Mouse (Mus musculus) E14TG2a.4 (cell line): ENCODE results near the gene Sdhd.

Experiments used
- H3K27me3 ChIP-seq: 2 replicates; pipeline ENCODE4 v1.6.1; 2014; ENCODE audit warnings: low read length, control low read depth; ENCODE audit not compliant: insufficient read depth
- H3K36me3 ChIP-seq: 2 replicates; pipeline ENCODE4 v1.6.1; 2014; ENCODE audit warnings: low read length, control low read depth; ENCODE audit not compliant: insufficient read depth
- H3K4me1 ChIP-seq: replicated peaks from 2 replicates; pipeline ENCODE4 v1.6.1; 2014; ENCODE audit warnings: low read depth, low read length, control low read depth
- H3K4me3 ChIP-seq: replicated peaks from 2 replicates; pipeline ENCODE4 v1.5.1; 2014; ENCODE audit warnings: mild to moderate bottlenecking, low read length
- H3K9me3 ChIP-seq: 2 replicates; pipeline ENCODE4 v1.6.1; 2014; ENCODE audit warnings: low read length, control low read depth
- CTCF ChIP-seq: conservative IDR thresholded peaks from 2 replicates; pipeline ENCODE4 v1.5.1; 2014; ENCODE audit warnings: low read length
- NANOG ChIP-seq: IDR thresholded peaks from 2 replicates; pipeline ENCODE4 v1.6.1; 2014; ENCODE audit warnings: borderline replicate concordance, low read length, mixed read lengths
- POU5F1 ChIP-seq: IDR thresholded peaks from 2 replicates; pipeline ENCODE4 v1.6.1; 2014; ENCODE audit warnings: low read length, borderline replicate concordance

Gene Sdhd

DNA sequence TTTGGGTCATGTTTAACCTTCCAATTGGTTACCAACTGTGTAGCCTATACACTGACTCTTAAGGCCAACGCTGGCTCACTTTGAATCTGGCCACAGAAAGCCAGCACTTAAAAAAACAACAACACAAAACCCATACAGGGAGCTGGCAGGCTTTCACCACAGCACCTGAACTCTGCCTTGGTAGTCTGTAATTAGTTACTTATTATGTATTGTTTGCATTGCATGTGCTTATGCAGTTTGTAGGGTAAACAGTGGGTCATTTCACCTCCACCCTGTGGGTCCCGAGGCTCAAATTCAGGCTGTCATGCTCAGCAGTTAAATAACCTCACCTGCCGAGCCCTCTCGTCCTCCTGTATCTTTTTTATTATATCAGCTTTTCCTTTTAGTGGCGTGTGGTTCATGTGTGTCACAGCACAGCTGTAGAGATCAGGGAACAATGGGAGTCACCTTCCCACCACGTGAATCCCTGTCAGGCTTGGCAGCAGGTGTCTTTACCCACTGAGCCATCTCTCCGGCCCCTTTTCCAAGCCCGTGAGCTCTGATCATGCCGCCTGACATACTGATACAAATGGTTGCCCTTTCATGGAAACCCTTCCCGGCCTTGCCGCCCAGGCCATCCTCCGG, 8.7 kb downstream of the Sdhd start:
- no peak for TF ChIP-seq CTCF
- no peak for TF ChIP-seq NANOG
- TF ChIP-seq POU5F1: no peak
- Histone ChIP-seq H3K4me1 (peaks cover 11% of the 10 kb centered on the region; the same call in 1 of the 2 replicates), H3K4me3 (no peak overlapping the region), H3K27me3 (peaks cover 3% of the 10 kb centered on the region; the same call in 1 of the 2 replicates), H3K36me3 (peaks cover 49% of the 10 kb centered on the region), H3K9me3 (no peaks in the 10 kb centered on the region)

- H3K4me1 ChIP-seq: peaks cover 7% of the 10 kb centered on the region; the same call in 1 of the 2 replicates
- H3K4me3 ChIP-seq: no peak overlapping the region
- no peaks in the 10 kb centered on the region for H3K9me3 ChIP-seq
- TF ChIP-seq NANOG (no peak), CTCF (peak; percentile 76)
- H3K36me3 ChIP-seq: peaks cover 36% of the 10 kb centered on the region
- peaks cover 3% of the 10 kb centered on the region; the same call in 1 of the 2 replicates for H3K27me3 ChIP-seq
Observed at GRCm38 (mm10) chr9:50593544-50593943, 10.1 kb downstream of the Sdhd start.

GRCm38 (mm10) chr9:50592955-50593354, 10.7 kb downstream of the Sdhd start:
- Histone ChIP-seq H3K4me3 (no peak overlapping the region), H3K4me1 (peaks cover 7% of the 10 kb centered on the region; the same call in 1 of the 2 replicates), H3K36me3 (peaks cover 30% of the 10 kb centered on the region), H3K9me3 (no peaks in the 10 kb centered on the region), H3K27me3 (peaks cover 3% of the 10 kb centered on the region; the same call in 1 of the 2 replicates)
- TF ChIP-seq CTCF (no peak), POU5F1 (no peak), NANOG (no peak)

DNA sequence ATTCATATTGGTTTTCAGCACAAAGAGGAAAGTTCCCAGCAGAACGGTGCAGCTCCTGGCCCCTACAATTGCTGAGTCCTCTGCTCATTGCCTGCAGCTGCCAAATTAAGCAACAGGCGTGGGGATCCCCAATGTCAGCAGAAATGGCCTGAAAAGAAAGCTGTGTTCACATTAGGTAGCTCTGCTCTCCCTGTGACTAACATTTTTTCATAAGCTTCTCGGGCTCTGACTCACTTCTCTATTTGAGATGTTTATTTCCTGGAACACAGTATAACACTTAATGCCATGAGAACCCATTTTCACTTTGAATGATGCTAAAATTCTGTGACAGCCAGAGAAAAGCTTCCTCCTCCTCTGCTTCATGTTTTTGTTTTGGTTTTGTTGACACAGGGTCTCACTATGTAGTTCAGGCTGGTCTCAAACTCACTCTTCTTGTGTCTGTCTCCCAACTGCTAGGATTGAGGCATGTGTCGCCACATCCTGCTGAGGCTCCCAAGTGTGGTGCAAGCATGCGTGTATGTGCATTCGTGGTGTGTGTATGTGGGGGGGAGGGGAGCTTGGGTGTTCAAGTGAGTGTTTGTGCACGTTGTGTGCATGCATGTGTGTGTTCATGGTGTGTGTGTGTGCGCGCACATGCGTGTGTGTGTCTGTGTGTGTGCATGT, 12.6 kb downstream of the Sdhd start:
- Histone ChIP-seq H3K9me3 (no peaks in the 10 kb centered on the region), H3K27me3 (peaks cover 3% of the 10 kb centered on the region; the same call in 1 of the 2 replicates), H3K4me3 (no peak overlapping the region), H3K36me3 (peaks cover 10% of the 10 kb centered on the region), H3K4me1 (peaks cover 7% of the 10 kb centered on the region; the same call in 1 of the 2 replicates)
- TF ChIP-seq NANOG: no peak
- TF ChIP-seq POU5F1: no peak
- TF ChIP-seq CTCF: no peak

DNA sequence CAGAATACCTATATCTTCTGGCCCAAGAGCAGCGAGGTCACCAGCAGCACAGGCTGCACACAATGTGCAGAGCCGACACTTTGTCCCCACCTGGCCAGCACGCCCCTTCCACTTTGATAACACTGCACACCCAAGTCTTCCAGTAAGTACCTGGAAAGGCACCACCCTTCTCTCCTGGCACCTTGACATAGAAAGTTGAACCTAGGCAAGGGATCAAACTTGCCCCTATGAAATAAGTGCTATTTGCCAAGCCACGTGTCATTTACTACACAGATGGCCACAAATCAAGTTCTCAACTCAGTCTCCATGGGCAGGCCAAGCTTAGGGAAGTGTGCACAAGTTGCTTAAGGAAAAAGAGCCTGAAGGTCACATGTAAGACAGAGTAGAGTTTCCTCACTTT, 16.7 kb downstream of the Sdhd start:
- no peak for TF ChIP-seq NANOG
- TF ChIP-seq CTCF: no peak
- TF ChIP-seq POU5F1: no peak
- Histone ChIP-seq H3K4me1 (no peaks in the 10 kb centered on the region), H3K9me3 (no peaks in the 10 kb centered on the region), H3K36me3 (no peaks in the 10 kb centered on the region), H3K4me3 (no peak overlapping the region), H3K27me3 (peaks cover 4% of the 10 kb centered on the region; the same call in 1 of the 2 replicates)

DNA sequence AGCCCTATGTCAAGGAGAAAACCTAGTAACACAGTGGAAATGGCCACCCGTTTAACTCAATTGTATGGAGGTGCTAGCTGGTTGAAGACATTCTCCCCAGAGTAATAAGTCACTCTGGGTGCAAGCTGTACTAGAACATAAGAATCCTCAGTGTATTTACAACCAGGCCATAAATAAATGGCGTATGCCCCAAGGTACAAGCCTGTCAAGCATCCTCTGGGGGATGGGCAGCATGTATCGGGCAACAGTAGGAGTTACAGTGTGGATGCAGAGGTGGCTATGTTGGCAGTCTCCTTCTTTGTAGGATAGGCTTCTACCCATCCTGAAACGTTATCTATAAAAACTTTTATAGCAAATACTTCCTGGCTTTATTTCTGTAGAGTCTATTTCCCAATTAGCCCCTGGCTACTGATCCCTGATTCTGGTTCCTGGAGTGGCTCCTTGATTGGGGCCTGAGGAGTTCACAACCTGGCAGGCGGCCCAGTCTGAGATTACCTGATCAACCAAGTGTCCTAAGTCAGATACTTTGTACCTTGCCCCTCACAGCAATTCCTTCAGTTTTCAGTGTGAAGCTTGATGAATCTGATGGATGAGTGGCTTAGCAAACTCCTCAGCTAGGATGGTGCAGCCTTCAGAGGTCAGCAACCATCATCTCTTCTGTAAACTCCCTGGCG, 18.3 kb downstream of the Sdhd start:
- Histone ChIP-seq H3K4me3 (no peak overlapping the region), H3K36me3 (no peaks in the 10 kb centered on the region), H3K9me3 (no peaks in the 10 kb centered on the region), H3K4me1 (no peaks in the 10 kb centered on the region), H3K27me3 (peaks cover 5% of the 10 kb centered on the region; the same call in 1 of the 2 replicates)
- TF ChIP-seq CTCF (no peak), NANOG (no peak), POU5F1 (no peak)

- Histone ChIP-seq H3K36me3 (no peaks in the 10 kb centered on the region), H3K4me1 (peaks cover 4% of the 10 kb centered on the region), H3K9me3 (no peaks in the 10 kb centered on the region), H3K27me3 (peaks cover 9% of the 10 kb centered on the region; the same call in 1 of the 2 replicates), H3K4me3 (no peak overlapping the region)
- TF ChIP-seq POU5F1: no peak
- TF ChIP-seq NANOG: no peak
- TF ChIP-seq CTCF: no peak
Observed at GRCm38 (mm10) chr9:50580370-50580769, 23.2 kb downstream of the Sdhd start.
